Mouse (Mus musculus): ENCODE measurements around the gene Rpl28. TPM values are rescaled to one million over a fixed set of nuclear protein-coding genes. Genes with fewer than 3 reads are reported as not detected.

Gene Rpl28
- 262 and 263 TPM in 2 replicates for polyA plus RNA-seq (2012; rRNA removed)

GRCm38 (mm10) chr7:4792278-4793212, at the start of gene Rpl28:
Rpl28 (plus strand) TSS chr7:4792874.
- peak; percentile 75 for DNase-seq (ENCODE audit: low read depth)

- no peak for DNase-seq (ENCODE audit: low read depth)
These were observed 49.3 kb upstream of the Rpl28 start for GRCm38 (mm10) chr7:4743354-4743753.

GRCm38 (mm10) chr7:4744886-4745285, 47.8 kb upstream of the Rpl28 start:
- no peak for DNase-seq (ENCODE audit: low read depth)

- DNase-seq (ENCODE audit: low read depth) = no peak
These were observed 46.2 kb upstream of the Rpl28 start for GRCm38 (mm10) chr7:4746326-4746980.

DNA sequence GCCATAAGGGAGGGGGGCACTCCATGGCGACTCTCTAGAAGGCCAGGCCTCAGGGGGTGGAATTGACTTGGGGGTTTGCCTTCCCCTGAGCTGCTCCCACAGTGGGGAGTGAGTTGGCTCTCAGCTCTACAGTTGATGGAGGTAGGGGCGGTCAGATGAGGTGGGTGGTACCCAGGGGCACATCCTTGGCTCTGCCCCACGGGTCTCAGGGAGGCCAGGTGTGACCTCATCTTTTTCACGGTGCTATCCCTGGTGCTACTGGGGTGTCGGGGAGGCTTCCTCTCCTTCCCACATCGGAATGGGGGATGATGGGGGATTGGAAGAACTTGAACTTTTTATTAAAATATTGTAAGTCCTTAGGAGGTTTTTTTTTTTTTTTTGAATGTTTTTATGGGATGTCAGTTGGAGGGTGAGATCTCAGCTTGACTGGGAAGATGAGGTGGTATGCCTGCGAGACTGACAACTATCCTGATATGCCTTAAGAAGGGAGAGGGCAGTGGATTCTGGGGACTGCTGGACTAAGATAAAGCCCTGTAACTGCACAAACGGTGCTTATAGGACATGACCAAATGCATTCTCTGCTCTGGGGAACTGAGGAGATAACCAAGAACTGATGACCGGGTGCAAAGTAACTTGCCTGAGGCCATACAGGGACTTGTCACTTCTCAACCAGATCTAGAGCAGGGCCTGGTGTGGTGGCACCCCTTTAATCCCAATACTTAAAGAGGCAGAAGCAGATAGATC, 45.3 kb upstream of the Rpl28 start:
- no peak for DNase-seq (ENCODE audit: low read depth)

DNA sequence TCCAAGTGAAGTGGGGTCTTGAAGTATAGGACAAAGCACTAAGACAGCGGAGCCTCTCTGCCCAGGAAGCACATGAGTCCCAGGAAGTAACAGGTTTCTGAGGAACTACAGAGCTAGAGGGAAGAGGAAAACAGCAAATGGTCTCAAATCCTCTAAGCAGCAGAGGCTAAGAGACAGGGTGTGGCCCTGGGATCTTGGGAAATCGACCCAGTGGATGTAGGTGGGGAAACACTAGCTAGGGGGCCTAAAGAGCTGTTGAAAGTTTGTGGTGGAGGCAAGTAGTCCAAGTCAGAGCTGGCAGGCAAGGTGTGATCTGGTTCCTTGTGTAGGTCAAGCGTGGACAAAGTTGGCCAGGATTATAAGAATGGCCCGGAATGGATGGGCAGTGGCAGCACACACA, 44.4 kb upstream of the Rpl28 start:
- no peak for DNase-seq (ENCODE audit: low read depth)

GRCm38 (mm10) chr7:4749169-4749568, 43.5 kb upstream of the Rpl28 start:
- DNase-seq (ENCODE audit: low read depth) = no peak

GRCm38 (mm10) chr7:4751971-4752820, 40.5 kb upstream of the Rpl28 start:
- no peak for DNase-seq (ENCODE audit: low read depth)

- no peak for DNase-seq (ENCODE audit: low read depth)
These were observed 39.7 kb upstream of the Rpl28 start, which contains the start of gene Cox6b2 for GRCm38 (mm10) chr7:4752821-4753570. Cox6b2 (minus strand) TSS chr7:4753094.

- no peak for DNase-seq (ENCODE audit: low read depth)
These were observed 33.0 kb upstream of the Rpl28 start for GRCm38 (mm10) chr7:4759670-4760069.

DNA sequence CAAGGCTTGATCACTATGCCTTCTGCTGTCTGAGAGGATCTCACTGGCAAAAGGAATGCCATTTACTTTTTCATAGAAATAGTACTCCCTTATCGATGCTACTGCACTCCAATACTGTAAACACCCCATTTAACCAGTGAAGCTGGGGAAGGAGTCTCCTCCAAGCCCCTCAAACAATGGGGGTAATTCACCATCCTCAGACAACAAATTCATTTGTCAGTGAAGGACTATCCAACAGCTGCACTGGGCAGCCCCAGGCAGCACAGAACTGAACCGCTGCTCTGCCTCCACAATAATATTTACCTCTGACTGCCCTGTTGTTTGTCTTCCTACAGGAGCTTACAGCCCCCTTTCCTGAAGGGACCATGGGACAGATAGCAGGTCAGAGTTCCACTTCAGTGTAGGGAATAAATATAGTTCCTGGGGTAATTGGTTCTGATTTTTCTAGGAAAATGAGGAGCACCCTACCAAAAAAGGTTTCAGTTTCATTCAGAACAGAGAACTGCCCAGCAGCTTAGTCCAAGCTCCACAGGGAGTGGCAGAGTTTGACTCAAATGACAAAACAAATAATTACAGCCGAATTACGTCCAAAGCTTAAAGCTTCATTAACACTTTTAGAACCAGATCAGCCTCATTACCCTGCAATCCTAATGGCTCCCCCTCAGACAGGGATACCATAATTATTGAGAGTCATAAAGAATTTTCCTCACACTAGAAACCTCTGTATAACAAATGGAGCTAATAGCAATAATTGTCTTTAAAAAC, 27.5 kb upstream of the Rpl28 start:
- DNase-seq (ENCODE audit: low read depth) = no peak

DNA sequence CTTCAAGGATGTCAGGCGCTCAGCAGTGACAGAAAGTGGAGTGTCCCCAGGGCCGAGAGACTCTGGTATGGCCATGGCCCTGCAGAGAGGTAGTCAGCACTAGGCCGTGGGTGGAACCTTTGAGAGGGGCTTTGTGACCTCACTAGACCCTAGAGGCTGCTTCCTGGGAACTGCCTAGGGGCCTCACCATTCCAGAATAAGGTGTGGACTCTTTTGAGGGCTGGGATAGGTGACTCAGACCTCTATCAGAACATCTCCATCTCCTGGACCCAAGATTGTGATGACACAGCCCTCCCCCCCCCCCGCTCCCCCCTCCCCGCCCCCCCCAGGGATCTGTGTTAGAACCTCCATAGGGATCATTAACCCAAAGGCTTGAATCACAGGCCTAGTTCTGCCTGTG, 21.5 kb upstream of the Rpl28 start, which contains the start of gene Fam71e2:
TSS of gene Fam71e2 (minus strand) at position 101 of the 400 bp plus-strand sequence.
- no peak for DNase-seq (ENCODE audit: low read depth)

DNA sequence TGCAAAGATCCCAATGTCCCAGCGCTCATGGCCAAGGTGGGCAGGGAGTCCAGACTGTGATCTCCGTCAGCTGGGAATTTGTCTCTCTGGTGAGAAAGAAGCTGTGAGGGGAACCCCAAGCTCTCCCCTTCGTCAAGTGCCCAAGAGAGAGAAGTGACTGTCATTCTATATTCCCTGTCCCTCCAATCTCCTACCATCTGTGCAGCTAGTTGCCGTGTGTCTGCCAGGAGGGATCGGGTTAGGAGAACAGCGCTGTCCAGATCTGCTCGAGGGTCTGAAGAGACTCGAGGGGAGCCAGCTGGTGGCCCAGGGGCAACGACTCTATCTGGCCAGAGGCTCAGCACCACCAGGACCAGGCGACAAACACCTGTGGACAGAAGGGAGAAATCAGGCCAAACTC, 16.5 kb upstream of the Rpl28 start:
- no peak for DNase-seq (ENCODE audit: low read depth)

DNA sequence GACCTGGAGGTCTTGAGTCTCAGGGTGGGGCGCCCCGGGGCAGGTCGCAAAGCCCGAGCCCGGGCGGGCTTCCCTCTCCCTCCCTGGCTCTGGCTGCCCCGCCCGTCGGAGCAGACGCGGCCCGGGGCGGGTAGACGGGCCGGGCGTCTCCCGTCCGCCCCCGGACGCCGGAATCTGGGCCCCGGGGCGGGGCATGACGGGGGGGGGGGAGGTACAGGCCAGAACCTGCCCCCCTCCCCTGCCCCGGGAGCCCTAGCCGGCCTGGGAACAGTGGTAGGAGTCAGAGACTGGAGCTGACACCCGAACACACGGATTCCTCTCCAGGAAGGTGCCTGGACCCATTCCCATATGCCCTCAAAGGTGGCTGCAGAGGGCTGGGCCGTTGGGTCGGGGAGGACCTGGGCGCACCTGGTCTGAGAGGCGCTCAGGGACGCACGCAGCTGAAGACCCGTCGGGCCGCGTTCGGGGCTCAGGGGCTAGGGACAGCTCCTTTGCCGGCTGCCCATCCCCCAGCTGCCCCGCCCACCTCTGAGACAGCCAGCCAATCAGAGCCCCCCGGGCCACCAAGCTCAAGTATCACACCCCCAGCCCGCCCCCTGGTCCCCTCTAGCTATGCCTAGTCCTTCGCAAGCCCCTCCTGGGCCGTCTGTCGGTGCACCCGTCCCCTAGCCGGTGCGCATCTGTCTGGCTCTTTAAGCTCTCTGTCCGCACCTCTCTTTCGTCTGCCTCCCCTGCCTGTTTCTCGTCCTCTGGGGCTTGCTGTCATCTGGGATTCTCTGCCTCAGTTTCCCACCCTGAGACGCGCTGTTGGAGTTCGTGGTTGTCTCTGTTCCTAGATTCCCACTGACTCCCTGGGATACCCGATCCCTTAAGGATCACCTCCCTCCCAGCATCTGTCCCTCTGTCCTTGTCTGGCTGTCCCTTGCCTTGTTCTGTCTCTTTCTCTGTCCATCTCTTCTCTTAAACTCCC, 15.5 kb upstream of the Rpl28 start:
- DNase-seq (ENCODE audit: low read depth) = no peak

DNA sequence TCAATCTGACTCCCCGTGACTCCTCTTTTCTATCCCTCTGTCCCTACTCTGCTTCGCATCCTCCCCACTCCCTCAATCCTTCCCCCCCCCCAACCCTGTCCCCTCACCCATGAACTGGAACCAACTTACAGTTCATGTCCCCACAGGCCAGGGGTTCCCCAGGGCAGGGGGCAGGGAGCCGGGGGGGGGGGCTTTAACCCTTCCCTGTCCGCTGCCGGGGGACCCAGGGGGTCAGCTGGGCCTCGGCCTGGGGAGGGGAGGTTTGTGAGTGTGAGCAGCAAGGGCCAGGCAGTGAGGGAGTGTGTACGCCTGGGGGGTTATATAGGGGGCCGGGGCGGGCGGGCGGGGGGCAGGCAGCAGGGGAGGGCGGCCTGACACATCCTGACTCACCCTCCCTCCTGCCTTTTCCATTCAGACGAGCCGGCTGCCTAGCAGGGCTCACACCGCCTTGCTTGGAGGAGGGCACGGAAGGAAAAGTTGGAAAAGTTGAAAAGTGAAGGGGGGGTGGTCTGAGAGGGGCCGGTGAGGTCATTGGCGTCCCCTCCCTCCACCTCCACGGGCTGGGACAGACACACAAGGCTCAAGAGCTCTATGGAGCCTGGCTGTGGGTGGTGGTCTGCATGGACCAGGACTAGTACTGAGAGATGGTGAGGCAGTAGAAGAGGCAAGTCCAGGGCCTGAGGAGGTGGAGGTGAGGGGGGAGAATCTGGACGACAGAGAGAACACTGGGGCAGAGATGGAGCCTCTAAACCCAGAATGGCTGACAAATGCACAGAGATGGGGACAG, 14.6 kb upstream of the Rpl28 start:
- no peak for DNase-seq (ENCODE audit: low read depth)

GRCm38 (mm10) chr7:4779921-4780320, 12.8 kb upstream of the Rpl28 start:
- DNase-seq (ENCODE audit: low read depth) = no peak

DNA sequence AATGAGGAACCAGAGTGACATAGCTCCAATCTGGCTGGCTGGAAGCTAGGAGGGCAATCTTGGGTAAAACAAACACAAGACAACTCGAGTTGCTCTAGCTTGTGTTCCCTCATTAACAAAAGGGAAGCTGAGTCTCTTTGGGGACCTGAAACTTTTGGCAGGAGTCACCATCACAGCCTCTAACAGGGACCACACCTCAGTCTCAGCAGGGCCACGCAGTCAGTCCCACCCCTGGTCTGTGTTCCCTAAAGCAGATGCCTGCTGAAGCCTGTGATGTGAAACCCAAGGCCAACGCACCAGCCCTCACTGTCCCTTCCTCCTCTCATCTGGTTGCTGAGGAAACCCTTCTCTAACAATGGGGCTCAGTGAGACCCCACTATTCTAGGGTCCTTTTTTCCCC, 10.5 kb upstream of the Rpl28 start:
- DNase-seq (ENCODE audit: low read depth) = no peak

DNA sequence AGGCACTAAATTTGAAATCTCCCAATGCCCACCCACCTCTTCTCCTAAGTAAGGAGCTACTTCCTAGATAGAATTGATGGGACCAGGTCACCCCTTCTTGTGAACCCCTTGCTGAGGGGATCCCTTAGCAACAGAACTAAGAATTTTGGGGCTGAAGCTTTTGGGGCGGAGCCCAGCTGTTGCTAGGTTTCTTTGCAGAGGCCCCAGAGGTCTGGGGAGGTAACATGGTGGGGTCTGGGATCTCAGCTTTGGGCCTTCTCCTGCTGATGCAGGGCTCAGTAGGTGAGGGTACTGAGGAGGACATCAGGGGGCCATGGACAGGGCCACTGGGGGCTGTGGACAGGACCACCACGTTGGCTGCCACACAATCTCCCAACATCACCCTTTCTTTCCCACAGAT, 9.9 kb upstream of the Rpl28 start, which contains the start of the genes Il11 and Tmem190:
TSS of gene Il11 (minus strand) at position 101 of the 400 bp plus-strand sequence.
TSS of gene Tmem190 (plus strand) at position 179 of the 400 bp plus-strand sequence.
- no peak for DNase-seq (ENCODE audit: low read depth)
